Mouse (Mus musculus) lung, postnatal 0 days (tissue): ENCODE measurements at regions not wholly inside any gene's neighbourhood (a gene's known extent, or its start where the extent isn't known, plus 50 kb on each side); places are given as distances from the start of the nearest gene placed in this dataset.

Source experiments
- CTCF ChIP-seq: IDR thresholded peaks from 2 replicates; pipeline ENCODE4 v1.5.1; 2016; ENCODE audit warnings: antibody characterized with exemption, mild to moderate bottlenecking
- EP300 ChIP-seq: IDR thresholded peaks from 2 replicates; pipeline ENCODE4 v1.6.1; 2016; ENCODE audit warnings: antibody characterized with exemption, mild to moderate bottlenecking, control low read depth

GRCm38 (mm10) chr1:57217656-57218055 is 159.8 kb upstream of the 1700066M21Rik start:
- no peak for TF ChIP-seq CTCF
- no peak for TF ChIP-seq EP300
